Comparison of ENCODE assay signal across 14 mouse cellular contexts in genomic region chr15:88921992-88922310, GRCm38 (mm10). TPM values are rescaled to one million over a fixed set of nuclear protein-coding genes. Genes with fewer than 3 reads are reported as not detected.
A peak's percentile ranks its signal among the peaks of the same experiment; 100 is the strongest.
DNase-seq lines count a peak whose midpoint lies in the region; ATAC-seq and TF ChIP-seq lines count a peak whose summit lies in the region.
"Had no signal": no experiment of that assay in that cellular context is flagged by ENCODE, and none has a peak within 500 bp of the region (broad histone marks: within the 10 kb centered on the region; RNA-seq: fewer than 3 reads in every experiment).

No protein-coding gene starts in this region.

- TF ChIP-seq POLR2A in liver, adult 2 months (IDR thresholded peaks at IDR 0.05; ENCODE audit: extremely low read depth, insufficient read depth, low read length), result no peak

- H3K27me3 ChIP-seq in liver, adult 2 months (ENCODE audit: control insufficient read depth, insufficient read depth, low read length), result no peaks in the 10 kb centered on the region
- H3K27me3 ChIP-seq in liver, embryonic 12.5 days (replicated peaks), result no peaks in the 10 kb centered on the region
- H3K27me3 ChIP-seq: forebrain, embryonic 12.5 days had no signal

- peak overlapping the region; percentile 84 for H3K27ac ChIP-seq in liver, adult 2 months (replicated peaks; ENCODE audit: insufficient read depth, low read depth, low read length)
- H3K27ac ChIP-seq in liver, embryonic 12.5 days, result no peak overlapping the region
- H3K27ac ChIP-seq in gastrocnemius, adult 2 months, result no peak overlapping the region
- H3K27ac ChIP-seq: embryonic facial prominence, embryonic 10.5 days; forebrain, embryonic 12.5 days had no signal

- H3K9me3 ChIP-seq in liver, embryonic 12.5 days (replicated peaks), result no peaks in the 10 kb centered on the region
- H3K9me3 ChIP-seq: embryonic facial prominence, embryonic 10.5 days; forebrain, embryonic 12.5 days had no signal

- no peak overlapping the region for H3K4me2 ChIP-seq in liver, embryonic 12.5 days
- H3K4me2 ChIP-seq: forebrain, embryonic 12.5 days had no signal

- TF ChIP-seq CTCF in liver, adult 2 months (IDR thresholded peaks at IDR 0.05; ENCODE audit: low read depth, low read length), result no peak
- TF ChIP-seq CTCF in gastrocnemius, adult 2 months (IDR thresholded peaks at IDR 0.05), result no peak

- H3K36me3 ChIP-seq in liver, adult 2 months (ENCODE audit: control insufficient read depth, insufficient read depth, low read length), result no peaks in the 10 kb centered on the region
- no peaks in the 10 kb centered on the region for H3K36me3 ChIP-seq in liver, embryonic 12.5 days
- H3K36me3 ChIP-seq: embryonic facial prominence, embryonic 10.5 days; forebrain, embryonic 12.5 days had no signal

- intact Hi-C loops in gastrocnemius, adult 2 months (cut with DNase I), result loop anchor here (1.0 kb wide), 2 partner anchors 45 to 94 kb away; no protein-coding TSS in a partner anchor

- peak overlapping the region; percentile 45; the same call in 1 of the 2 replicates for H3K9ac ChIP-seq in liver, adult 2 months (ENCODE audit: low read depth, low read length)
- H3K9ac ChIP-seq in liver, embryonic 12.5 days, result no peak overlapping the region
- H3K9ac ChIP-seq: forebrain, embryonic 12.5 days had no signal

- no peak overlapping the region for H3K4me3 ChIP-seq in liver, adult 2 months (ENCODE audit: insufficient read depth, low read depth, low read length)
- H3K4me3 ChIP-seq in liver, embryonic 12.5 days, result no peak overlapping the region
- H3K4me3 ChIP-seq in gastrocnemius, adult 2 months, result no peak overlapping the region
- H3K4me3 ChIP-seq: embryonic facial prominence, embryonic 10.5 days; forebrain, embryonic 12.5 days had no signal

- ATAC-seq in liver, embryonic 12.5 days, result no peak

- peak; percentile 91 for DNase-seq in liver, adult 2 months (ENCODE audit: extremely low read depth, low read depth, low spot score)
- peak; percentile 25 for DNase-seq in adrenal gland, postnatal 25 days
- peak; percentile 40 for DNase-seq in heart, postnatal 4 days
- DNase-seq in lung, postnatal 10 days, result peak; percentile 76
- DNase-seq in spleen, adult 12 weeks (ENCODE audit: low spot score), result no peak
- DNase-seq in embryo, embryonic 10.5 days (ENCODE audit: low spot score), result no peak
- DNase-seq in gastrocnemius, adult 2 months, result no peak

- no peaks in the 10 kb centered on the region for H3K79me2 ChIP-seq in liver, adult 2 months (ENCODE audit: control insufficient read depth, insufficient read depth, low read length)

- peaks cover 24% of the 10 kb centered on the region for H3K4me1 ChIP-seq in liver, adult 2 months (ENCODE audit: control insufficient read depth, insufficient read depth, low read length)
- no peaks in the 10 kb centered on the region for H3K4me1 ChIP-seq in liver, embryonic 12.5 days
- H3K4me1 ChIP-seq: embryonic facial prominence, embryonic 10.5 days; forebrain, embryonic 12.5 days had no signal

- WGBS in liver, adult 2 months, result 6% methylated on average over 6 of the region's 6 CpGs
- 56% methylated on average over 6 of the region's 6 CpGs for WGBS in liver, embryonic 12.5 days (ENCODE audit: insufficient replicate concordance)

RNA-seq across cellular contexts. Expression of gene Ttll8, which starts 32.3 kb away (rescaled TPM):
- total RNA-seq in liver, adult 2 months (2014; rRNA removed), result 0.20 and 0.28 TPM in 2 replicates
- polyA plus RNA-seq in liver, adult 2 months (2012; rRNA removed), result 0.02 and 0.24 TPM in 2 replicates
- polyA plus RNA-seq in liver, embryonic 12.5 days (2016; fragmentation: Nextera tagmentation; extraction: Ambion mirVana), result not detected in 2 replicates
- not detected in 2 replicates for total RNA-seq in adrenal gland, postnatal 25 days (2021)
- total RNA-seq in heart, postnatal 4 days (2021), result not detected
- not detected for total RNA-seq in gastrocnemius, adult 2 months (2021)
- total RNA-seq: granulocyte monocyte progenitor cell, adult 5-6 weeks; megakaryocyte progenitor cell, adult 5-6 weeks had no signal
- polyA plus RNA-seq: embryonic facial prominence, embryonic 10.5 days; intestine, embryonic 14.5 days; stomach, embryonic 14.5 days had no signal

RNA-seq across cellular contexts. Expression of gene Mlc1, which starts 56.9 kb away (rescaled TPM):
- 0.07 TPM in 1 of 2 replicates, not detected in the other for total RNA-seq in liver, adult 2 months (2014; rRNA removed)
- not detected in 2 replicates for polyA plus RNA-seq in liver, adult 2 months (2012; rRNA removed)
- polyA plus RNA-seq in liver, embryonic 12.5 days (2016; fragmentation: Nextera tagmentation; extraction: Ambion mirVana), result not detected in 2 replicates
- total RNA-seq in adrenal gland, postnatal 25 days (2021), result not detected in 2 replicates
- total RNA-seq in heart, postnatal 4 days (2021), result not detected
- not detected for total RNA-seq in gastrocnemius, adult 2 months (2021)
- total RNA-seq: granulocyte monocyte progenitor cell, adult 5-6 weeks; megakaryocyte progenitor cell, adult 5-6 weeks had no signal
- polyA plus RNA-seq: intestine, embryonic 14.5 days; stomach, embryonic 14.5 days had no signal

RNA-seq across cellular contexts. Expression of gene Pim3, which starts 60.0 kb away (rescaled TPM):
- 59.7 and 68.3 TPM in 2 replicates for total RNA-seq in liver, adult 2 months (2014; rRNA removed)
- polyA plus RNA-seq in liver, adult 2 months (2012; rRNA removed), result 17.7 and 31.2 TPM in 2 replicates
- 22.5 and 23.5 TPM in 2 replicates for polyA plus RNA-seq in liver, embryonic 12.5 days (2016; fragmentation: Nextera tagmentation; extraction: Ambion mirVana)
- total RNA-seq in adrenal gland, postnatal 25 days (2021), result 71.8 and 89.5 TPM in 2 replicates
- 10 to 100 TPM; 36.8 to 40.2 TPM for total RNA-seq in heart, postnatal 4 days (2021)
- total RNA-seq in gastrocnemius, adult 2 months (2021), result 10 to 100 TPM; 34.4 to 46.6 TPM

Comparison
In these comparisons a context has a peak if more than half of its experiments do, and no peak if none do; other contexts are left out.
1. DNase-seq: peak in liver, adult 2 months (single experiment), adrenal gland, postnatal 25 days (single experiment), heart, postnatal 4 days (single experiment) and lung, postnatal 10 days (single experiment); none in spleen, adult 12 weeks (single experiment), embryo, embryonic 10.5 days (single experiment) and gastrocnemius, adult 2 months (single experiment).